Mouse (Mus musculus) frontal cortex, postnatal 36 days (tissue): Measurements from ENCODE around the gene Immp2l.
"Not testable (repeated sequence)": the region's sequence is repeated elsewhere in the genome, so short reads cannot be mapped to it uniquely, and the experiment has no call there.

Experiments used
- DNase-seq, 2 experiments: peaks; one replicate each; pipeline ENCODE4 v3.0.0; 2022; ENCODE audit warnings: low spot score in 2 of 2

Gene Immp2l

GRCm38 (mm10) chr12:41831731-41832130 lies 807.8 kb downstream of the Immp2l start:
- no peak for DNase-seq

- no peak for DNase-seq
Measured at GRCm38 (mm10) chr12:41834646-41835045, 810.8 kb downstream of the Immp2l start.

GRCm38 (mm10) chr12:41838334-41838847 lies 814.5 kb downstream of the Immp2l start:
- no peak for DNase-seq

- DNase-seq: no peak
Measured at GRCm38 (mm10) chr12:41839241-41839640, 815.4 kb downstream of the Immp2l start.

- DNase-seq: no peak
Measured at GRCm38 (mm10) chr12:41842694-41843329, 818.9 kb downstream of the Immp2l start.

- DNase-seq: no peak
Measured at GRCm38 (mm10) chr12:41851896-41852470, 828.1 kb downstream of the Immp2l start.

- DNase-seq: not testable (repeated sequence)
Measured at GRCm38 (mm10) chr12:41859652-41860051, 835.8 kb downstream of the Immp2l start.

- no peak for DNase-seq
Measured at GRCm38 (mm10) chr12:41868317-41868716, 844.4 kb downstream of the Immp2l start.

- no peak for DNase-seq
Measured at GRCm38 (mm10) chr12:41874015-41874414, 850.1 kb downstream of the Immp2l start.

- DNase-seq: peak; percentile 26 to 66
Measured at GRCm38 (mm10) chr12:41877292-41877959, 853.5 kb downstream of the Immp2l start.

- DNase-seq: no peak
Measured at GRCm38 (mm10) chr12:41878493-41878892, 854.6 kb downstream of the Immp2l start.

- DNase-seq: no peak
Measured at GRCm38 (mm10) chr12:41878972-41879371, 855.1 kb downstream of the Immp2l start.

- no peak for DNase-seq
Measured at GRCm38 (mm10) chr12:41879412-41879811, 855.5 kb downstream of the Immp2l start.

GRCm38 (mm10) chr12:41880833-41881232 lies 856.9 kb downstream of the Immp2l start:
- no peak for DNase-seq

- no peak for DNase-seq
Measured at GRCm38 (mm10) chr12:41908011-41908410, 884.1 kb downstream of the Immp2l start.

- DNase-seq: no peak
Measured at GRCm38 (mm10) chr12:41911626-41912025, 887.7 kb downstream of the Immp2l start.

- no peak for DNase-seq
Measured at GRCm38 (mm10) chr12:41937751-41938150, 913.9 kb downstream of the Immp2l start.

GRCm38 (mm10) chr12:41941853-41942252 lies 918.0 kb downstream of the Immp2l start:
- DNase-seq: no peak

- no peak for DNase-seq
Measured at GRCm38 (mm10) chr12:41944079-41944672, 920.3 kb downstream of the Immp2l start.

- no peak for DNase-seq
Measured at GRCm38 (mm10) chr12:41946536-41946935, 922.6 kb downstream of the Immp2l start.

GRCm38 (mm10) chr12:41949409-41949808 lies 925.5 kb downstream of the Immp2l start:
- DNase-seq: no peak

- DNase-seq: peak; percentile 28 to 50
Measured at GRCm38 (mm10) chr12:41949841-41950241, 926.0 kb downstream of the Immp2l start.
